Mouse (Mus musculus) thymus, postnatal 25 days (tissue): ENCODE measurements around the gene Smg6.

Source experiments
- DNase-seq: peaks from one replicate; pipeline ENCODE4 v3.0.0; 2022

Gene Smg6

DNA sequence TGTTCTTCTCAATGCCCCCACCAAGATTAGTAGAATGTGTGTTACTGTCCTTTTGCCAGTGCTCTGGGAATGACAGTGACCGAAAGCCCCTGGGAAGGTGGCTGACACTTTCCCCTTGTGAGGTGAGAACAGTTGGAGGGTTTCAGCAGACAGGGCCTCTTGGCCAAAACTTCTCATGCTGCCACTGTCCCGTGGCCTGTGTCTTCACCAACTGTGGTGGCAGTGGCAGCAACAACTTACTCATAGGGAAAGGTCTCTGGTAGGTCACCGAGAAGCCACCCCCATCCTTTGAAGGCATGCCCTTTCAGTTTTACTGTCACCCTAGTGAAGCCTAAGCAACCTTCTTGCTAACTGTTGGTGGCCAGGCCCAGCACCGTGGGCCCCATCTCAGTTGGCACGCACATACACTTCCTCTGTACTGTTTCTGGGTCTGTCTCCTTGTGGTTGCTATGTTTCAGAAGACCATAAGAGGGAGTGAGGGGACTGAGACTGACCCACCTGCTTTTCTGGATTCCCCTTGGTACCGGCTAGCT is 228.5 kb downstream of the Smg6 start:
- DNase-seq = no peak

DNA sequence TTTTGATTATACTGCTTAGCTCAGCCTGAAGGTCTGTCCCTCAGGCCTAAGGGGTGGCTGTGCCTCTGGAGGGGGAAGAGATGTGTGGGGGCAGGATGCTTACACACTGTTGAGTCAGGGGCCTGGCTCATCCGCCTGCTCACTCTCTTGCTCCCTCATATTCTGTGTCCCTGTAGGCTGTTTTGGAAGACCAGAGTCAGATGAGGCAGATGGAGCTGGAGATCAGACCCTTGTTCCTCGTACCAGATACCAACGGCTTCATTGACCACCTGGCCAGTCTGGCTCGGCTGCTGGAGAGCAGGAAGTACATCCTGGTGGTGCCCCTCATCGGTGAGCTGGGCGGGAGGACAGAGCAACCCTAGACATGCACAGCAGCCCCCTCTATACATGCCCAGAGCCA is 230.4 kb downstream of the Smg6 start:
- no peak for DNase-seq

DNA sequence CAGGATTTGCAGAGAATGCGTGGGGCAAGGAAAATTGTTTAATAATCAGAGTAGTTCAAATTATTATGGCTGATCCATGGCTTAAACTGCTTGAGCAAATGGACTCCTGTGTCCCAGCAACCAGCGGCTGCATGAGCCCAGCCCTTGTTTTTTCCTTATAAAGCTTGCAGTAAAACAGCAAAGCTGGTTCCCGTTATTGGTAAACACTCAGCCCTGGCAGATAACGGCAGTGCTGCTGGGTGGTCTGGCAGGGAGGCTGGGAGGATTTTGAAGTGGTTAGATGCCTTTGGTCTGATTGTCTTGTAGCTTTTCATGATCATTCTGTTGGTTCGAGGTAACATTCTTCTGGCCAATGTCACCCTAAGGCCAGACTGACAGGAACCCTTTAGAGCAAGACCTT is 230.8 kb downstream of the Smg6 start:
- DNase-seq = no peak

DNA sequence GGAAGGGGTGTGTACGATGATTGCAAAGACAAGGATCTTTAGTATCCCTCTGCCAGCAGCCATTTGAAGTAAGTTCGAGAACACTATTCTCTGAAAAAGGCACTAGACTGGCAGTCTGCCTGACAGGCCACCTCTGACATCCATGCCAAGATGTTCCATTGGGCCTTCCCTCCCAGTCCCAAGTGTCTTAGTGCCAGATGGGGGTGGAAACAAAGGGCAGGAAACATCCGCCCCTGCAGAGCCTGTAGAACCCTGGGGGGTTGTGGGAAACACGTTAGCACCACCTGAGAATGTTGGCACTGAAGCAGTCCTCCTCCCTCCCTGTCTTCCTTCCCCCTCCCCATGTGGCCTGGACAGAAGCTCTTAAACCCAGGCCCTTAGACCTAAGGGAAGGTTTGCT is 231.4 kb downstream of the Smg6 start:
- no peak for DNase-seq

DNA sequence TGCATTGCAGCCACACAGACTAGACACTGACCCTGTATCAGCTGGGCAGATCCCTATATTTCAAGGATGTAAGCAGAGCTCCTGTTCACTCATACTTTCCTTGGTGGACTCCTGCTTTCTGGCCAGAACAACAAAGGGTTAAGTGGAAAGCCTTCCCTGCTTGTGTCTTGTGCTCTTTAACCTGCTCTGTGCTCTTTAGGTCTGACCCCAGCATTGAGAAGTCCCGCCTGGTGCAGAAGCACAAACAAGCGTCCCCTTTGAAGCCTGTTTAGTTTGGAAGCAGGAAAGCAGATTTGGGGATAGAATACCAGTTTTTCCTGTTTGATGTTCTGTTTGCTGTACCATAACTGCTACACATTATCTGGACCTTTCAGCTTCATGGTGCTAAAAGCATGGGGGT is 232.3 kb downstream of the Smg6 start:
- no peak for DNase-seq

DNA sequence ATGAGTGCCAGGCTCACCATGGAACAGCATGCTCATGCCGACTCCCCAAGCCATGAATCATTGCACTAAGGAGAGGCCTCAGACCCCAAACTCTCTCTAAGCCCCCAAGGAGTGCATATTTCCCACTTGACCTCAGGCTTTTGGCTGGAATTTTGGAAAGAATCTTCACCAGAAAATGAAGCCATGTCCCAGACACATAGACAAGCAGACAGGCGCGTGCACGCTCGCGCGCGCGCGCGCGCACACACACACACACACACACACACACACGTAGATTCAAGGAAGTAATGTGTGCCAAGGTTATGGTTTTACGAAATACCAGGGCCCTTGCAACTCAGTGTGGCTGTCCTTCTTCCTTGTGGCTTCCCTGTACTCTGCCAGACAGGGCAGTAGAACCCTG is 232.8 kb downstream of the Smg6 start:
- DNase-seq = no peak

DNA sequence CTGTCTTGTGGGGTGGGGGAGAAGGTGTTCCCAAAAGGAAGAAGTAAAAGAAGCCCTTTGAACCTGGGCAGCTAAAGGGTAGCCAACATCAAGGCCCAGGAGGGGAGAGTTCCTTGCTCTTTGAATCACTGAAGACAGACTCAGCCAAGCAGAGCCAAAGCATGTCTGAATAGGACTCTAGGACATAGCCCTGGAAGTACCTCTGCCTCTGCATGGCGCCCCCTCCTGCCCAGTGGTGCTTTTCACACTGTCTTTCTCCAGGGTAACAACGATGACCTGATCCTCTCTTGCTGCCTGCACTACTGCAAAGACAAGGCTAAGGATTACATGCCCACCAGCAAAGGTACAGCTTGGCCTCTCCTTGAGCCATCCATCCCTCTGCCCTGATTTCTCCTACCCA is 233.9 kb downstream of the Smg6 start:
- peak; percentile 52 for DNase-seq

DNA sequence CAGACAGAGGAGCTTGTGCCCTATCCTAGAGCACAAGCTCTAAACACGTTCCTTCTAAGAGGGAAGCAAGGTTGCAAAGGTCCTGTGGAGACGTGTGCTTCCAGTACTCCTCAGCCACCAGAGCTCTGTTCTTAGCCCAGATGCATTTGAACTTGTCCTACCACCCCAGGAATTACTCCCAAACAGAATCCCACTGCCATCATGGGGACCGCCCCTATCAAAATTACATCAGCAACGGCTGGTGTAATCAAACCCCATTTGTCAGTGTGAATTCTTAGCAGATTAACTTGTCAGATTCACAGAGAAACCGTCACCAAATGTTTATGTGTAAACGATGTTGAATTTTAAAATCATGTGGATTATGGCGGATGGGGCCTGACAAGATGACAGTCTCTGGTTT is 235.3 kb downstream of the Smg6 start:
- no peak for DNase-seq

DNA sequence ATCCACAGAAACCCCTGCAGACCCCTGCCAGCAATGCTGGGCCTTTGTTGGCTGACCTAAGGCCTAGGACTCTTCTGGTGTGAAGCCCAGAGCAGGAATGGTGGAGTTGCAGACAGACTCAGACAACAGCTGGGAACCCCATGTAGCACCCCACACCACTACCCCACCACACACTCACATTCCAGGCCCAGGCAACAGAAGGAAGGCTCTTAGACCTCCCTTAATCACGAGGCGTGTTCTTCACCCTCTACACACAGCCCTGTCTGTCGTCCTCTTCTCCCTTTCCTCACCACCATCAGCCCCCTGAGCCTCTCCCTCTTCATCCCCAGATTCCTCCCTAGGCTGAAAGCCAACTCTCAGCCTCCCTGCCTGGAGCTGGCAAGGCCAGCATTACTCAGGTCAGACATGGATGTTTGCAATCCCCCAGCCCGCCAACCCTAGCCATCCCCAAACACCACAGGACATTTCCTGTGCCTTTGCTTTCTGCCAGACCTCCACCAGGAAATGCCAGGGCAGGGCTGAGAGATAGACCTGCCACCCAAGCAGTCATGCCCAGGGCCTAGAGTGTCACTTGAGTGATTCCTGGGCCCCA is 235.9 kb downstream of the Smg6 start:
- DNase-seq = no peak

DNA sequence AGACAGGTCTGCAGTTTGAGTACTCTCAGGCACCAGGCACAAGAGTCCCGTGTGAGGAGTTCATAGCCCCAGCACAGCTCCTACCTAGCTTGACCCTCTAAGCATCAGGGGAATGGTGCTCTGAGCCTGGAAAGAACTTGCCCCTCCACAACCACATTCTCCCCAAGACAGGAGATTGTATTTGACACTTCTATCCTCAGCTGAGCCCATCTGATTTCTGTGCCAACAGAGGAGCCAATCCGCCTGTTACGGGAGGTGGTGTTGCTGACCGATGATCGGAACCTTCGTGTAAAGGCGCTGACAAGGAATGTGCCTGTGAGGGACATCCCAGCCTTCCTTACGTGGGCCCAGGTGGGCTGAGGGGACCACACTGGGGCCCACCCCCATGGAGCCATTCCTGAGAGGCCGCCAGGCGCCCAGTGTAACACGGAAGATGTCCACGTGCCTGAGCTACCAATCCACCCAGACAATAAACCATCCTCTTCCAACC is 237.0 kb downstream of the Smg6 start:
- no peak for DNase-seq

DNA sequence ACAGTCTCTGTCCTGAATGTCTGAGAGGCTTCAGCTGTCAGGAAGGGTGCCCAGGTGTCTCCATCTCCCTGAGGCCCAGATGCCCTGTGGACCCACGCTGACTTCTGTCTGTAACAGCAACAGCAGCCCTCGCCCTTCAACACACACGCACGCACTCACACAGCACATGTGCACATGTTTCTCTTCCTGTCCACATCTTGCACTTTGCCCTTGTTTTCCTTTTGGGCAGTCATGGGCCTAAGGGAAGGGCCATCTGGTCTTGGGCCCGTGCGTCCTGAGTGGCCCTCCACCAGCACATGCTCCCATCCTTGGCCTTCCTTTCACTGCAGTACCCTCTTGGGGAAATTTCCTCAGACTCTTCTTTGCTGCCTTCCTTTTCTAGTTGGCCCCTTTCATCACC is 237.8 kb downstream of the Smg6 start:
- DNase-seq = no peak

DNA sequence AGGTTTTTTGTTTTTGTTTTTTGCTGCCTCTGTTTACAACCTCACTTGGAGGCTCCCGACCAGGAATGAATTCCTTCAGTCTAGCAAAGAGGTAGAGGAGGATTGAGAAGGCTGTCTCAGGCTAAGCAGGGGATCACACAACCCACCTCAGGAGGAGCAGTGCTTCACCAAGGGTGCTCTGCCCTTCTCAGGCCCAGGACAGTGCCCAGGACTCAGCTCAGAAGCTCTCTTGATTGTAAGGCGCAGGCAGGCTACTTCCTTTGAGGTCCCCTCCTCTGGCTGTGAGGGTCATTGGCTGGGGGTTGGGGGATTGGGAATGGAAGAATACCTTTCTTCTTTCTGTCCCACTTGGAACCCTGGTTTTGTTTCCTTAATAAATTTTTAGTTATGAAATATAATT is 238.4 kb downstream of the Smg6 start:
- DNase-seq = no peak

DNA sequence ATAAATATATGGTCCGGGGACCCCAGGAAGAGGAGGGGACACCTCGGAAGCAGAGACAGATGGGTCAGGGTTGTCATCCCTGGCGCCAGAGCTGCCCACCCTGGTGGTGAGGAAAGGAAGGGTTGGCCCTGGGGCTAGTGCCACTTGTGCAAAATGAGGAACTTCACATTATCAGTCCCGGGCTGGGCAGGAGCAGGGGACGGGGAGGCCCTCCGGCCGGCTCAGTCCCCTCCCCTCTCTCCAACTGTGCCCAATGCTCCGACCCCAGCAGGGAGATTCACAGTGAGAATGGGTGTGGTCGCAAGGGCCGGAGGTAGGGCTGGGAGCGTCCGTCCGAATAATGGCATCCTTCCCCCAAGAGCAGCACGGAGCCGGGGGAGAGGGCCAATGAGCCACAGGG is 239.1 kb downstream of the Smg6 start:
- DNase-seq = no peak

DNA sequence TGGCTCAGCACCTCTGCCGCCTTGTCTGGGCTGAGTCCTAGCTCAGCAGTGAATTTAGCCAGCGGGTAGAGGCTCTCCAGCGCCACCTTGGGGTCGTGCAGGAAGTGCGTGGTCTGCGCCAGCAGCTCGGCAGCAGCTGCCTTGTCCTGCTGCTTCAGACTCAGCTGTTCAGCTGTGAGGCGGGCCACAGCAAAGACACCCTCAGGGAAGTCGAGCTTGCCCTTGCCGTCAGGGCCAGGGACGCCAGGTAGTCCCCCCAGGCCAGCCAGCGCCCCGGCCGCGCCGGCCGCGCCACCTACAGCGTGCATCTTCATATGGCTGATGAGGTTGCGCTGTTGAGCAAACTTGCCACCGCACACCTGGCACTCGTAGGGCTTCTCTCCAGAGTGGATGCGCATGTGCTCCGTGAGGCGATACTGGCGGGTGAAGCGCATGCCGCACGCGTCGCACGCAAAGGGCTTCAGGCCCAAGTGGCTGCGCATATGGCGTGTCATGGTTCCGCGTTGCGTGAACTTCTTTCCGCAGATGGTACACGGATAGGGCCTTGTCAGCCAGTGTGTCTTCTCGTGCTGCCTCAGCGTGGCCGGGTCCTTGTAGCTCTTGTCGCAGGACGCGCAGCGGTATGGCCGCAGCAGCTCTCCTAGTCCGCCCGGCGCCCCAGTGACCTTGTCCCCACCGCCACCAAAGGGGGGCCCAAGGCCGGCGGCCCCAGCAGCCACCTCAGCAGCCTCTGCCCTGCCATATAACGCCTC is 240.0 kb downstream of the Smg6 start:
- peak; percentile 82 for DNase-seq

DNA sequence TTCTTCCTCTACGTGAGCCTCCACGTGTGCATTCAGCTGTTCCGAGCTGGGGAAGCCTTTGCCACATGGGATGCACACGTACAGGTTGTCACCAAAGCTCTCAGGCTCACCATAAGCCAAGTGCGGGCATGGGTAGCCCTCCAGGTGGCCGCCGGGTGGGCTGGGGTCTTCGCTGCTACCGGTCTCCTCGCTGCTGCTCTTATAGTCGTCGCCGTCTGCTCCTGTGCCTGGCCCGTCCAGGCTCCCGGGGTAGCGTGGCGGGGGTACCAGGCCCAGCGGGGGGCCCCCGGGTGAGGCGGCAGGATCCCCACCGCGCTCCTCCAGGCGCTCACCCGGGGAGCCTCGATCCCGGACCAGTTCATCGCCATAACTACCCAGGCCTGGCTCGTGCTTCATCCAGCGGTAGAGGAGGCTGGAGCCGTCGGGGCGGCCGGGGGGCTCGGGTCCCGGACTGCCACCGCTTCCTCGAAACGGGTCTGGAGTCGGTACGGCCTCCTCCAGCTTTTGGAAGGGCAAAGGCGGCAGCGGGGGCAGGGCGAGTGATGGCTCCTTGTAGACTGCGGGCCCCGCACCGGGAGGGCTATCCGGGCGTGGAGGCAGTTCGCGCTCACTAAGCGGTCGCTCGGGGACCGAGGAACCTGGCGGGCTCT is 240.7 kb downstream of the Smg6 start:
- DNase-seq = peak; percentile 6

DNA sequence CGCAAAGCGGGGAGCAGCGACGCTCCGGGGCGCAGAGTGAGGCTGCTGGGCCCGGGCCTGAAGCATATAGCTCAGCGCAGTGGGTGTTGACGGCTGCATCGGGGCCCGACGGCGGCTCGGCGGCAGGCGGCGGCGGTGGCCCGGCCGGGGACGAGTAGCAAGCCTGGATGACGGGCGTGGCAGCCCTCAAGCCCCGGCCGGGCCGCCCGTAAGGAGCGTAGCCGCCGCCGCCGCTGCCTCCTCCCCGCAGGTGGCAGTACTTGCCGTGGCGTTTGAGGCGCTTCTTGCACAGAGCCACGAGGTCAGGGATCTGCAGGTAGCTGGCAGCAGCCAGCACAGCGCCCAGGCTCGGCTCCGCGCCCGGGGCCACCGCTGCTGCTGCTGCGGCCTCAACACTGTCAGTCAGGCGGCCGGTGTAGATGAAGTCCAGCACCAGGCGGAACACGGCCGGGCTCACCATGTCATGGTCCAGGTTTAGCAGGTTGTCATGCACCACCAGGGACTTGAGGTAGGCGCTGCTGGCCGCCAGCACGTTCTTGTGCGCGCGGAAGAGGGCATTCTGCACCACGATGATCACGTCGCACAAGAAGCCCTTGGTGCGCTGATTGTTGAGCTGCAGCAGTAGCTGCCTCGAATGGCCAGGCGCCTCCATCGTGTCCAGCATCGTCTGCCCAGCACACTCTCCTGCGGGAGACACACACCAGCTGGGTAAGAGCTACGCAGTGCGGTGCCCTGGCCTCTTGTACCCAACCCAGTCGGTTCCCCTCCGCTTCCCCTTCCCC is 241.4 kb downstream of the Smg6 start:
- DNase-seq = peak; percentile 48

DNA sequence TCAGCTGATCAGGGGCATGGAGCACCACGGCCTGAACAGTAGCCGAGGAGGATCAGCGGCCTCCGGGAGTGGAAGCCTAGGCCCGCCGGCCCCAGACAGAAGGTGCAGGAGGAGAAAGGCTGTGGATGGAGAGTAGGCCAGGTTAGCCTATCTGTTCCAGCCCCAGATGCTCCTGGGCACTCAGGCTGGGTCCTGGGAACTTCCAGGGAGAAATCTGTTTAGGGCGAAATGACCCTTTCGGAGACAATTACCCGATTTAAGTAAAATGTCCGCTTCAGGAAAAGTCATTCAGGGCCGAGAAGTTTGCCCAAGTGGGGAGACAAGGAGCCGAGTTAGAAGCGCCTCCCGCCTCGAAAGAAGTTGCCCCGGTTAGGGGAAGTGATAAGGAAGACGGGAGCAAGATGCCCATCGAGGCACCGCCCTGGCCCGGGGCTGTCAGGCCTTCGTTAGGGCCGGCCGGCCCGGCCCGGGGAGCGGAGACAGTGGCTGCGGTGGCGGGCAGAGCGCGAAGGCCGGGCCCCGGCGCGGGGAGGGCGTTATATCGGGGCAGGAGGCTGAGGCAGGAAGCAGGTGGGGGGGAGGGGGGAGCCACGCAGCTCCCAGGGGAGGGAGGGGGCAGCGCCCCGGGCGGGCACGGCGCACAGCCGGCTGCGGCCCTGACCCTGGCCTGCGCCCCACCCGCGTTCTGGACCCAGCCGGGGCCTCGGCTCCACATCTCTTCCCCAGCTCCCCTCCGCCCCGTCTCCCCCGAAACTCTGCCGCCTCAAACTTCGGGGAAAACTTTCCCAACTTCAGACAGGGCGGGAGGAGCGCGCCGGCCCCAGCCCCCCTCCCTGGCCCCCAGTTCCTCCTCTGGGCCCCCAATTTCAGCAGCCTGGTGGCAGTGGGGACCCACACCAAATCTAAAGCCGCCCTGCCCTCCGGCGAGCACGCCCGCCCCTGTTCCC is 242.3 kb downstream of the Smg6 start:
- DNase-seq = peak; percentile 24

DNA sequence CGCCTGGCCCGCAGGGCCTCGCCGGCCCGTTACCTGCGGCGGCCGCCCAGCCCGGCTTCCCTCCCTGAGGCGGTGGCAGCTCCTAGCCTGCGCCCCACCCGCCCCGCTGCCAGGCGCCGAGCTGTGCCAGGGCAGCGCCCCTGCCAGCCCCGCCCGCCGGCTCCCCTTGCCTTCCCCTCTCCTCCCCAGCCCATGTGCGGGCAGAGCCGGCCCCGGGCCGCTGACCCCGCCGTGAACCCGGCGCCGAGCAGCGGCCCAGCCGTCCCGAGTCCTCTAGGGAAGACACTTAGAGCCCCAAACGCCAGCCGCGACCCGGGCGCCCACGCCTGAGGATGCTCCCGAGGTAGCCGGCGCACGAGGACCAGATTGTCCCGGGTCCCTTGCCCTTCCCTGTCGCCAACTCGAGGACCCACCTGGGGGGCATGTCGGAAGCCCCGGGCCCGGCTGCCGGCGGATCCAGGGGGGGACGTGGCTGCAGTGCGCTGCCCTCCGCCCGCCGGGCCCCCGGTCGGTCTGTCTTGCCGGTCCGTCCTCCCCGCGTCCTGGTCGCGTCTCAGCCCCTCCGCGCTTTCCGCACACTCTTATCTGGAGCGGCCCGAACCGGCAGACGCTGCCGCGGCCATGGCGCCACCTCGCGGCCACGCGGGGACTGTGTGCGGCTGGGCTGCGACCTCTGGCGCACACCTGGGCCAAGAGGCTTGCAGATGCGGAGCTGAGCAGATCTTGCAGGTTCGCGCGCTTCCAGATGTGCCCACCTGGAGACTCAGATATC is 243.2 kb downstream of the Smg6 start:
- DNase-seq = peak; percentile 89

DNA sequence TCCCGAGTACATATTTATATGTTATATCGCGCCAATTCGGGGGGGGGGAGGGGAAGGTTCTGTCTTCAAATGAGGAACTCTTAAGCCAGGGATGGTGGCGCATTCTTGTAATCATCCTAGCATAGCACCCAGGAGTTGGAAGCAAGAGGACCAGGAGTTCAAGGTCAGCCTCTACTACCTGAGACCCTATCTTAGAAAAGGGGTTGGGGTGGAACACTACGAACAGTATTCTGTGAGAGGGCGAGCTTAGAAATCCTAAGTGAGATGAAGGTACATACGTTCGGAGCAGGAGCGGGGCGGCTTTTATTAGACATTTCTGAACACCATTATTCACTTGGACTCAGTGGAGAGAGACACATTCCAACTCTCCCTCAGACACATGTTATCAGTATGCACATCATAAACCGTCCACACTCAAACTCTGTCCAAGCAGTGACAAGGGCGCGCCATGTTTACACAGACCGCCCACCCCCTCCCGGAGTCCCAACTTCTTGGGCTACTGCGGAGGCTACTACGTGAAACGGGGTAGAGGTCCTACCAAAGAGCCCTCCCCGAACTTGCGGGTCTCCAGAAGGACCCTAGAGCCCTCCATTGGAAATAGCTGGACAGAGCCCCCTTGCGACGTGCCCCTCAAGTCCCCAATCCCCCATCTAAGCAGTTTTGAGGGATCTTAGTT is 243.9 kb downstream of the Smg6 start, which contains the start of gene Hic1:
Hic1 (minus strand) TSS at position 115 of the 676 bp plus-strand sequence.
- peak; percentile 6 for DNase-seq

DNA sequence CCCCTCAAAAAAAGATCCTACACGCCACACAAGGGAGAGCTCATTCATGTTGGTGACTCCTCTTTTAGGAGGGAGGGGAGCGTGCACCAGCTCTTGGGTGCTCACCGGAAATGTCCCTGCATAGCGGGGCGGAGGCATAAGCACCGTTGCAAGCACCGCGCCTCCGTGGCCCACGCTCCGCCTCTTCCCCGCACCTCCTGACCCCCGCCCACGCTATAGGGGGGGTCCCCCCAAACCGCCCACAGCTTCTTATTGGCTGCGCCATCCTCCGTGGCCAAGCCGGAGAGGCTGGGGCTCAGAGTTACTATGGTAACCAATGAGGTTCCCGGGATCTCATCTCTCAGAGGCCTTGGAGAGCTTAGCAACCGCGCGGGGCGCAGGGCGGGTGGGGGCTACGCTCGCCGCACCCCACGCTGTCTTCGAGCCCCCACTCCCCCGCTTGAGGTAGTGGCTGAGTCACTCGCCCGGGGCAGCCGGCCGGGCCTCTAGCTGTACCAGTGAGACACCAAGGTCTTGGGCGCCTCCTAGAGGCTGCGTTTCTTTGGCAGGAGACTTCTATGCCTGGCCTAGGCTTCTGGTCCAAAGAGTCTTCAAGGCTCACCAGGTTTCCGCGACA is 244.6 kb downstream of the Smg6 start:
- peak; percentile 89 for DNase-seq
